Mouse (Mus musculus) CD4-positive, CD25-positive, alpha-beta regulatory T cell, adult 9 weeks (primary cell): ENCODE results near the gene Gng10. TPM values are rescaled to one million over a fixed set of nuclear protein-coding genes. Genes with fewer than 3 reads are reported as not detected.

Experiments
- polyA plus RNA-seq: library from polyadenylated mRNA; unstranded; fragments of 100-300 nt; shearing (Covaris generic); gene quantifications from one replicate; pipeline ENCODE4 v1.2.1, GENCODE M21; 2017

Gene Gng10
- 142 TPM for polyA plus RNA-seq

DNA sequence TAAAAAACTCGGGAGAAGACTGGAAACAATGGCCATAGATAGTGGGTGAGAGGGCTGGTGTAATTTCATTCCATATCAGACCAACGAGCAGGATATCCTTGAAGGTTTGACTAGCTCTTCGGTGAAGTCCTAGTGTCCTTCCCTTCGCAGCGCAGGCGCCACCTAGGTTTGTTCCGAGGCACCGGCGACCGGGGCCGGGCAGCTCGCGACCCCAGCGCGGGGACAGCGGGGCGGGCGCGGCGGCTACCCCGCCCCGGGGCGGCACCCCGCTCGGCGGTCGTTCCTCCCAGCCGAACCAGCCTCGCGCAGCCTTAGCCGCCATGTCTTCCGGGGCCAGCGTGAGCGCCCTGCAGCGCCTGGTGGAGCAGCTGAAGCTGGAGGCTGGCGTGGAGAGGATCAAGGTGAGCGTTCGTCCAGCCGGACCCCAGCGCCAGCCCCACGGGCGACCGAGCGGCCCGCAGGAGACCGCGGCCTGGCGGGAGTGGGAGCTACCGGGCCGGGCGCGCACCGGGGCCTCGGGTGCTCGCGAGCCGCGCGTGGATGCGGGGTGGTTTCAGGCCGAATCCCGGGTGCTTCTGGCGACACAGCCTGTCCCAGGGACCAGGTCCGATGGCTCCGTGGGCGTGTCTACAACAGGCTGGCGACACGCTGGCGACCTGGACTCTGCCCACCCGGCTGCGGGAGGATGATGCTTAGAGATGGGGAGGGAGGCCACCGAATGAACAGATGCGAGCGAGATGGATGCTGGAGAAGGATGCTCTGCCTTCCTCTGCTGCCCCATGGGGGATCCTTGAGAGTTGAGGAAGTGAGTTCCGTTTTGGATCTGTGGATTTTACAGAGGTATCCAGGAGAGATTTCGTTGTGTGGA lies at the start of gene Gng10:
Gng10 (plus strand) TSS at position 171 of the 868 bp plus-strand sequence.

DNA sequence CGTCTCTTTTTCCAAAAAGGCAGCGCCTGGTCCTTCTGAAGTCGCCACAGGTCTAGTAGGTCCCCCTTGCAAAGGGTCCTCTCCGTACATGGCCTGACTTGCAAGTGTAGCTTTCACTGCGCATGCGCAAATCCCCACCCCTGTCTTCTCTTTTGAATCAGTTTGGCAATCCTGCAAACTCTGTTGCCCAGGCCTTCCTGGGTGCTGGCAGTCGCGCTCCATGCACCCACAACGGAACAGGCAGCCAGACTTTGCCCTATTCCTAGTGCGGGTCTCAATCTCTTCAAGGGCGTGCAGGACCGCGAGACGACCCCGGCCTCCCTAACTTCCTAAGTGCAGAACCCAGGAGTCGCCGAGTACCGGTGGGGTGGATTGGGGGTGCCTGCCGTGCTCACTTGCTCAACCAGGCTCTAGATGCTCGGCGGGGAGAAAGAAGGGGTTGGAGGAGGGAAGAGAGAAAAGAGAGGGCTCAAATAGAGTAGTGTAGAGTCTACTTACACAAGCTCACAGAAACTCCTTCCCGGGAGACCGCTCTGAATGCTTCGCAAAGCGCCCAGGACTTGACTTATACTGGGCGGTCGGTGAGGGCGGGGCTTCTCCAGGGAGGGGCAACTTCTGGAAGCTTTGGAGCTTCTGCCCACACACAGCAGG lies 48.2 kb upstream of the Gng10 start, which contains the start of gene Ptgr1:
Ptgr1 (minus strand) TSS at position 580 of the 651 bp plus-strand sequence.

DNA sequence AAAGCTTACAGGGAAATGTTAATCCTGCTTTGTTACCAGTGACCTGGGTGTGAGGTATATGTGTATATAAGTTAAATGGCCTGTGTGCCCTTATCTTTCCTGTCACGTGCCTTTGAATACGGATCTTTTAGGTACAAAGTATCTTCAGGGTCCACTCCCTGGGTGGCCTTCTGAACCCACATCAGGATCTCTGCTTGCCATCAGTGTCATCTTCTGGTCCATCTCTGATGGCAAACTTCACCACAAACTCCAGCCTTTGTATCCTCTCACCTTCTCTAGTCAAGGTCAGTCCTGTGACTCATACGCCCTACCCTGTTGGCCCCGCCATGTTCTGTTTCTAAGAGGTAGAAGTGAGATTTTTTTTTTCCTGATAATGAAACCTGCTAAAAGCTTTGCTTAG lies 40.1 kb upstream of the Gng10 start, which contains the start of gene Dnajc25:
Dnajc25 (plus strand) TSS at position 301 of the 400 bp plus-strand sequence.

DNA sequence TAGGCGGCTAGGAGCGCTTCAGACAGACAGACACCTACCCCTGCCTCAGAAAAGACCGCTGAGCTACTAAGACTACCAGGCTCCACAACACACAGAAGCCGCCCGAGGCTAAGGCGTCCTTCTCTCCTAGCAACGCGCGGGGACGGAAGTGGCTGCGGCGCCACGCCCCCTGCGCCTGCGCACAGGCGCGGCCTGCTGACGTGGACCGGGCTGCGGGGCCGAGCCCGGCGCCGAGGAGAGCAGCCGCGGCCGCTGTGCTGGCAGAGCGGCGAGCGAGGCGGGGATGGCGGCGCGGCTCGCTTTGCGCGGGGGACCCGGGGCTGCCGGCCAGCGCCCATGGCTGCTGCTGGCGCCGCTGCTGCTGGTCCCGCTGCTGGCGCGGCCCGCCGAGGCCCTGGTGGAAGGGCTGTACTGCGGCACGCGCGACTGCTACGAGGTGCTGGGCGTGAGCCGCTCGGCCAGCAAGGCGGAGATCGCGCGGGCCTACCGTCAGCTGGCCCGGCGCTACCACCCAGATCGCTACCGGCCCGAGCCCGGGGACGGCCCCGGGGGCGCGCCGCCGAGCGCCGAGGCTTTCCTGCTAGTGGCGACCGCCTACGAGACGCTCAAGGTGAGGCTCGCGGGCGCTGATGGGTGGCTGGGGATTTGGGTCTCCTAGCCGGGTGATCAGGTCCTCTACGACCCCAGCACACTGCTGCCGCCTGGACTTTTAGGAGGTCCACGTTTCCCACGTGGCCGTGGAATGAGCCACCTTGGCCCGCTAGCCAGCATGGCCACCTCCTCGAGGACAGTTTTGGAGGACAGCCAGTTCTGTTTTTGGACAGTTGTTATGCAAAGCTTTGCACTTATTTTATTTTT lies 31.7 kb upstream of the Gng10 start, which contains the start of gene Gm20503:
Gm20503 (plus strand) TSS at position 263 of the 858 bp plus-strand sequence.

Other genes starting within 250 kb of the Gng10 start
- not detected for gene Olfr267, start 247.4 kb upstream of the Gng10 start, polyA plus RNA-seq
- 31.8 TPM for gene Ecpas, start 122.3 kb upstream of the Gng10 start, polyA plus RNA-seq
- gene Zkscan16, start 91.5 kb upstream of the Gng10 start, polyA plus RNA-seq, result not detected
- 0.58 TPM for gene Ptgr1, start 48.0 kb upstream of the Gng10 start, polyA plus RNA-seq
- 0.31 TPM for gene Dnajc25, start 40.0 kb upstream of the Gng10 start, polyA plus RNA-seq
- gene Gm20503, start 31.9 kb upstream of the Gng10 start, polyA plus RNA-seq, result not detected
- gene AI481877, start 103.9 kb downstream of the Gng10 start, polyA plus RNA-seq, result not detected
- gene Ugcg, start 154.2 kb downstream of the Gng10 start, polyA plus RNA-seq, result 16.4 TPM